Mouse (Mus musculus) E14TG2a.4 (cell line): ENCODE measurements around the gene Tcf19.

Source experiments
- CTCF ChIP-seq: conservative IDR thresholded peaks from 2 replicates; pipeline ENCODE4 v1.5.1; 2014; ENCODE audit warnings: low read length
- NANOG ChIP-seq: IDR thresholded peaks from 2 replicates; pipeline ENCODE4 v1.6.1; 2014; ENCODE audit warnings: borderline replicate concordance, low read length, mixed read lengths
- POU5F1 ChIP-seq: IDR thresholded peaks from 2 replicates; pipeline ENCODE4 v1.6.1; 2014; ENCODE audit warnings: low read length, borderline replicate concordance

- TF ChIP-seq CTCF: no peak
- TF ChIP-seq NANOG: no peak
- no peak for TF ChIP-seq POU5F1
Measured at GRCm38 (mm10) chr17:35502762-35503161, 13.9 kb downstream of the Tcf19 start.
